Mouse (Mus musculus) spleen, adult 2 months (tissue): Measurements from ENCODE around the gene Sec23b.

Experiments
- CTCF ChIP-seq: fragments of 200-500 bp; IDR thresholded peaks from 2 replicates; pipeline ENCODE4 v1.5.1; 2011; ENCODE audit warnings: mild to moderate bottlenecking, inconsistent platforms; ENCODE audit not compliant: insufficient read depth, insufficient read length, insufficient replicate concordance; ENCODE audit errors: extremely low read depth
- POLR2A ChIP-seq: fragments of 200-500 bp; IDR thresholded peaks from 2 replicates; pipeline ENCODE4 v1.6.1; 2011; ENCODE audit warnings: low read depth, low read length, inconsistent platforms

DNA sequence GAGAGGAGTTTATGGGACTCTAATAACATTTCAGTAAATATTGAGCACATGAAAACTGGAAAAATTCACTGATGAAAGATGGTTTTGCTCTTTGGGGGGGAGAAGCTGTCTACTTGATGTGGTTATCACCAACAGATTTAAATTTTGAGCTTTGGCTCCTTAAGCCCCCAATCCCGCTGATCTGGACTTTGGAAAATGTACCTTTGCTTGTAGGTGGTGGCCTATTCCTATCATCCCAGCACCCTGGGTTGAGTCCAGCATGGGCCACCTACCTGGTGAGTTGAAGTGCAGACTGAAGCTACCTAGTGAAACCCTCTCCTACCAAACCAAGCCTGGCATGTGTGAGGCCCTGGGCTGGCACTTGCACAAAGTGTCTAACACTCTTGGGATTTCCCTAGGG, 45.5 kb downstream of the Sec23b start:
- TF ChIP-seq CTCF (no peak), POLR2A (no peak)
